Mouse (Mus musculus): ENCODE data around the gene Agtrap. TPM values are rescaled to one million over a fixed set of nuclear protein-coding genes. Genes with fewer than 3 reads are reported as not detected.
A peak's percentile ranks its signal among the peaks of the same experiment; 100 is the strongest.

Agtrap gene
- polyA plus RNA-seq, 1 experiment from 2014 or later: 14.0 TPM

- H3K36me3 ChIP-seq: peaks cover 18% of the 10 kb centered on the region; the same call in 1 of the 2 replicates
- no peak overlapping the region for H3K27ac ChIP-seq
- peaks cover 30% of the 10 kb centered on the region; the same call in 1 of the 2 replicates for H3K4me1 ChIP-seq
- H3K4me2 ChIP-seq (replicated peaks): no peak overlapping the region
- H3K27me3 ChIP-seq: no peaks in the 10 kb centered on the region
- no peak for ATAC-seq (ENCODE audit: insufficient number of reproducible peaks, insufficient read depth, low FRiP score, low TSS enrichment)
- no peak overlapping the region for H3K4me3 ChIP-seq
- no peaks in the 10 kb centered on the region for H3K9me3 ChIP-seq
- WGBS: 17% methylated on average over 8 of the region's 8 CpGs
- H3K9ac ChIP-seq: no peak overlapping the region
Measured at GRCm38 (mm10) chr4:148084261-148084714, 3.5 kb downstream of the Agtrap start.

GRCm38 (mm10) chr4:148083176-148083899 is 4.5 kb downstream of the Agtrap start:
- H3K4me2 ChIP-seq (replicated peaks): no peak overlapping the region
- no peak overlapping the region for H3K27ac ChIP-seq
- H3K4me1 ChIP-seq: peaks cover 30% of the 10 kb centered on the region; the same call in 1 of the 2 replicates
- H3K27me3 ChIP-seq: no peaks in the 10 kb centered on the region
- H3K9ac ChIP-seq: no peak overlapping the region
- H3K9me3 ChIP-seq: no peaks in the 10 kb centered on the region
- no peak overlapping the region for H3K4me3 ChIP-seq
- 48% methylated on average over 21 of the region's 21 CpGs for WGBS
- peaks cover 18% of the 10 kb centered on the region; the same call in 1 of the 2 replicates for H3K36me3 ChIP-seq
- no peak for ATAC-seq (ENCODE audit: insufficient number of reproducible peaks, insufficient read depth, low FRiP score, low TSS enrichment)

GRCm38 (mm10) chr4:148082257-148083044 is 5.4 kb downstream of the Agtrap start:
- Histone ChIP-seq H3K9ac (no peak overlapping the region), H3K4me3 (no peak overlapping the region), H3K9me3 (no peaks in the 10 kb centered on the region), H3K4me1 (peaks cover 26% of the 10 kb centered on the region; the same call in 1 of the 2 replicates), H3K4me2 (replicated peaks) (no peak overlapping the region), H3K27me3 (no peaks in the 10 kb centered on the region), H3K27ac (no peak overlapping the region), H3K36me3 (peaks cover 18% of the 10 kb centered on the region; the same call in 1 of the 2 replicates)
- 54% methylated on average over 12 of the region's 12 CpGs for WGBS
- ATAC-seq (ENCODE audit: insufficient number of reproducible peaks, insufficient read depth, low FRiP score, low TSS enrichment): 0 out of 2 replicates have a peak, but pooled peaks have one; percentile 8

GRCm38 (mm10) chr4:148081201-148081600 is 6.6 kb downstream of the Agtrap start:
- H3K27me3 ChIP-seq: no peaks in the 10 kb centered on the region
- 91% methylated on average over 10 of the region's 10 CpGs for WGBS

GRCm38 (mm10) chr4:148080597-148080973 is 7.2 kb downstream of the Agtrap start:
- 82% methylated on average over 1 of the region's 1 CpGs for WGBS
- H3K9ac ChIP-seq: no peak overlapping the region
- no peak overlapping the region for H3K4me2 ChIP-seq (replicated peaks)
- H3K27me3 ChIP-seq: no peaks in the 10 kb centered on the region
- H3K9me3 ChIP-seq: no peaks in the 10 kb centered on the region
- ATAC-seq (ENCODE audit: insufficient number of reproducible peaks, insufficient read depth, low FRiP score, low TSS enrichment): no peak
- H3K4me1 ChIP-seq: peaks cover 16% of the 10 kb centered on the region; the same call in 1 of the 2 replicates
- no peak overlapping the region for H3K27ac ChIP-seq
- peaks cover 18% of the 10 kb centered on the region; the same call in 1 of the 2 replicates for H3K36me3 ChIP-seq
- no peak overlapping the region for H3K4me3 ChIP-seq

More at GRCm38 (mm10) chr4:148081201-148081600, 6.6 kb downstream of the Agtrap start:
- no peak overlapping the region for H3K27ac ChIP-seq
- H3K4me3 ChIP-seq: no peak overlapping the region
- H3K4me2 ChIP-seq (replicated peaks): no peak overlapping the region
- H3K9ac ChIP-seq: no peak overlapping the region
- ATAC-seq (ENCODE audit: insufficient number of reproducible peaks, insufficient read depth, low FRiP score, low TSS enrichment): no peak
- H3K4me1 ChIP-seq: peaks cover 16% of the 10 kb centered on the region; the same call in 1 of the 2 replicates
- H3K9me3 ChIP-seq: no peaks in the 10 kb centered on the region
- peaks cover 18% of the 10 kb centered on the region; the same call in 1 of the 2 replicates for H3K36me3 ChIP-seq

- WGBS: 86% methylated on average over 8 of the region's 8 CpGs
- ATAC-seq (ENCODE audit: insufficient number of reproducible peaks, insufficient read depth, low FRiP score, low TSS enrichment): no peak
- H3K36me3 ChIP-seq: peaks cover 18% of the 10 kb centered on the region; the same call in 1 of the 2 replicates
- H3K27ac ChIP-seq: no peak overlapping the region
- H3K4me2 ChIP-seq (replicated peaks): no peak overlapping the region
- no peak overlapping the region for H3K4me3 ChIP-seq
- H3K9me3 ChIP-seq: no peaks in the 10 kb centered on the region
- no peaks in the 10 kb centered on the region for H3K27me3 ChIP-seq
- H3K9ac ChIP-seq: no peak overlapping the region
- H3K4me1 ChIP-seq: peaks cover 12% of the 10 kb centered on the region; the same call in 1 of the 2 replicates
Measured at GRCm38 (mm10) chr4:148079944-148080596, 7.8 kb downstream of the Agtrap start.

- Histone ChIP-seq H3K36me3 (peaks cover 18% of the 10 kb centered on the region; the same call in 1 of the 2 replicates), H3K9ac (no peak overlapping the region), H3K4me3 (no peak overlapping the region), H3K4me1 (peaks cover 8% of the 10 kb centered on the region; the same call in 1 of the 2 replicates), H3K9me3 (no peaks in the 10 kb centered on the region), H3K4me2 (replicated peaks) (no peak overlapping the region), H3K27ac (no peak overlapping the region), H3K27me3 (no peaks in the 10 kb centered on the region)
- 59% methylated on average over 6 of the region's 6 CpGs for WGBS
- ATAC-seq (ENCODE audit: insufficient number of reproducible peaks, insufficient read depth, low FRiP score, low TSS enrichment): no peak
Measured at GRCm38 (mm10) chr4:148079212-148079611, 8.6 kb downstream of the Agtrap start.

GRCm38 (mm10) chr4:148075881-148076280 is 11.9 kb downstream of the Agtrap start:
- Histone ChIP-seq H3K27me3 (no peaks in the 10 kb centered on the region), H3K27ac (no peak overlapping the region), H3K36me3 (peaks cover 13% of the 10 kb centered on the region; the same call in 1 of the 2 replicates), H3K9ac (no peak overlapping the region), H3K4me2 (replicated peaks) (no peak overlapping the region), H3K4me1 (0 out of 2 replicates have a peak, but pooled peaks cover 3% of the 10 kb centered on the region), H3K9me3 (no peaks in the 10 kb centered on the region), H3K4me3 (no peak overlapping the region)
- ATAC-seq (ENCODE audit: insufficient number of reproducible peaks, insufficient read depth, low FRiP score, low TSS enrichment): no peak
- WGBS: 91% methylated on average over 6 of the region's 6 CpGs

- H3K4me3 ChIP-seq: peak overlapping the region; percentile 22
- H3K36me3 ChIP-seq: peaks cover 10% of the 10 kb centered on the region; the same call in 1 of the 2 replicates
- no peaks in the 10 kb centered on the region for H3K9me3 ChIP-seq
- no peaks in the 10 kb centered on the region for H3K27me3 ChIP-seq
- H3K27ac ChIP-seq: no peak overlapping the region
- WGBS: 35% methylated on average over 21 of the region's 21 CpGs
- 0 out of 2 replicates have a peak, but pooled peaks cover 3% of the 10 kb centered on the region for H3K4me1 ChIP-seq
- H3K4me2 ChIP-seq (replicated peaks): peak overlapping the region; percentile 42
- H3K9ac ChIP-seq: no peak overlapping the region
- ATAC-seq (ENCODE audit: insufficient number of reproducible peaks, insufficient read depth, low FRiP score, low TSS enrichment): no peak
Measured at GRCm38 (mm10) chr4:148075259-148075658, 12.6 kb downstream of the Agtrap start.

- WGBS: 44% methylated on average over 17 of the region's 17 CpGs
- no peak overlapping the region for H3K9ac ChIP-seq
- no peak for ATAC-seq (ENCODE audit: insufficient number of reproducible peaks, insufficient read depth, low FRiP score, low TSS enrichment)
- no peak overlapping the region for H3K27ac ChIP-seq
- H3K4me3 ChIP-seq: peak overlapping the region; percentile 22
- 0 out of 2 replicates have a peak, but pooled peaks cover 3% of the 10 kb centered on the region for H3K4me1 ChIP-seq
- H3K4me2 ChIP-seq (replicated peaks): peak overlapping the region; percentile 42
- H3K9me3 ChIP-seq: no peaks in the 10 kb centered on the region
- H3K36me3 ChIP-seq: 0 out of 2 replicates have a peak, but pooled peaks cover 4% of the 10 kb centered on the region
- no peaks in the 10 kb centered on the region for H3K27me3 ChIP-seq
Measured at GRCm38 (mm10) chr4:148074521-148075189, 13.2 kb downstream of the Agtrap start.

Measured in embryonic facial prominence, embryonic 12.5 days (tissue).